Mouse (Mus musculus) midbrain, embryonic 11.5 days (tissue): ENCODE measurements at regions not wholly inside any gene's neighbourhood (a gene's known extent, or its start where the extent isn't known, plus 50 kb on each side); places are given as distances from the start of the nearest gene placed in this dataset.

Experiments
- ATAC-seq: fragments of 200-750 bp; cut with Nextera tagmentation; 2 replicates; pipeline ENCODE4 v1.8.0; 2017; ENCODE audit warnings: moderate TSS enrichment, moderate library complexity; ENCODE audit not compliant: low FRiP score
- DNase-seq: peaks from one replicate; pipeline ENCODE4 v3.0.0; 2015; ENCODE audit warnings: low spot score; ENCODE audit errors: missing footprints
- H3K27ac ChIP-seq: fragments of 300-500 bp; sonication (generic); 2 replicates; pipeline ENCODE4 v1.5.1; 2014; ENCODE audit warnings: low read depth, low read length
- H3K27me3 ChIP-seq: fragments of 300-500 bp; sonication (generic); 2 replicates; pipeline ENCODE4 v1.6.1; 2014; ENCODE audit warnings: mild to moderate bottlenecking, low read length, moderate library complexity, mixed read lengths; ENCODE audit not compliant: control insufficient read depth, insufficient read depth
- H3K36me3 ChIP-seq: fragments of 300-500 bp; sonication (generic); 2 replicates; pipeline ENCODE4 v1.6.1; 2014; ENCODE audit warnings: mild to moderate bottlenecking, low read length, moderate library complexity, mixed read lengths; ENCODE audit not compliant: control insufficient read depth, insufficient read depth
- H3K4me1 ChIP-seq: fragments of 300-500 bp; sonication (generic); 2 replicates; pipeline ENCODE4 v1.6.1; 2014; ENCODE audit warnings: low read length; ENCODE audit not compliant: control insufficient read depth, insufficient read depth
- H3K4me2 ChIP-seq: fragments of 300-500 bp; sonication (generic); 2 replicates; pipeline ENCODE4 v1.6.1; 2014; ENCODE audit warnings: mild to moderate bottlenecking, moderate library complexity
- H3K4me3 ChIP-seq: fragments of 300-500 bp; sonication (generic); 2 replicates; pipeline ENCODE4 v1.5.1; 2014; ENCODE audit warnings: low read depth, low read length
- H3K9ac ChIP-seq: fragments of 300-500 bp; sonication (generic); 2 replicates; pipeline ENCODE4 v1.6.1; 2014; ENCODE audit warnings: low read length
- H3K9me3 ChIP-seq: fragments of 300-500 bp; sonication (generic); 2 replicates; pipeline ENCODE4 v1.6.1; 2016; ENCODE audit warnings: low read length; ENCODE audit not compliant: control insufficient read depth
- WGBS: fragments of 180-500 bp; shearing (Covaris S2); extraction: QIAGEN DNeasy Blood & Tissue Kit; methylation state at CpG from one replicate; pipeline ENCODE4 v1.1.7; 2014; 5-methylcytosine and 5-hydroxymethylcytosine counted together

DNA sequence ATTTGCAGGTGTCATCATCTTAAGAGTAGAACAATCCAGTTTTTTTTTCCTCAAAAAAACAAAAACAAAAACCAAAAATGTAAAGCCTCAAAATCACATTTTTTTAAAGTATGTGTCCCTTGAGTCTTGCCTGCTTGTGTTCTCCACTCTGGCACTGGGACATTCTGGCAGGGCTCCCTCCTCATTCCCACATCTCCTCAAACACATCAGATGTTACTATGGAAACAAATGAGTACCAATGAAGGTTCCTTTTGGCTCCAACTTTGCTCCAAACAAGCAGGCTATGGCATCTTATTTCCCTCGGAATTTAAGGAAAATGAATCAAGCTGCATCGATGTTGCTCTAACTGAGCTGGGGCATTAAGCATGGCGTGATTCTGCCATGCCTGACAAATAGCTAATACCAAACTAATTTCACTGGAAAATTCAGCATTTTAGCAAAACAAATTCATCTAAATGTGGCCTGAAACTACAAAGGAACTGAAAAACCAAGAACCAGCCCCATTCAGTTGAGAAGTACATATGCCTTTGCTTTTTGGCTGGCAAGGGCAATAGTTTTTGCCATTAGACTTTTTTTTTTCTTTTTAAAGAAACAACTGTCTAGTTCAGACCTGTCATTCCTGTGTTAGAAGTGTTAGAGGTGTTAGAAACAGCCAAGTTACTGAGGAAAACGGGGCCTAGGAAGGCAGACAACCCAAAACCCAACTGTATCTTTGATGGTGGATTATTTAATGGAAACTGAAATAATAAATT is 522.2 kb upstream of the 2610301B20Rik start:
- WGBS, result 87% methylated on average over 4 of the region's 4 CpGs

DNA sequence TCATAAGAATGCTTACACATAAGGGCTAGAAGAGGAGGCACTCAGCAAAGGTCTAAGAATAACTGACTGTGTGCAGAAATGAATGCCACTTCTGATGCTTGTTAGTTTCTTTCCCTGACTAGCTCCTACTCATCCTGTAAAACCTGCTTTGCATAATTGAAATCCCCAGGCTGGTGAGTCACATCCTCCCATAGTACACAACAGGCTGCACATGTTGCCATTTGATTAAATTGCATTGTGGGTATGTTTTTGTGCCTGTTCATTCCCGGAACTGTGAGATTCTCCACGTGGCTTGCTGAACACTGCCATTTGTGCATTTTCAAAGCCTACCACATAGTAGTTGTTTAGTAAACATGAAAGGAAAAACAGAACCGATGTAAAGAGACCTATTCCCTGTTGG is 516.7 kb upstream of the 2610301B20Rik start:
- WGBS, result 78% methylated on average over 3 of the region's 3 CpGs
- Histone ChIP-seq H3K27ac (no peak overlapping the region), H3K9me3 (no peaks in the 10 kb centered on the region), H3K9ac (no peak overlapping the region), H3K4me1 (no peaks in the 10 kb centered on the region), H3K4me3 (no peak overlapping the region), H3K4me2 (no peak overlapping the region), H3K36me3 (no peaks in the 10 kb centered on the region), H3K27me3 (no peaks in the 10 kb centered on the region)
- DNase-seq, result no peak
- ATAC-seq, result no peak

More for the DNA sequence above, 522.2 kb upstream of the 2610301B20Rik start:
- H3K36me3 ChIP-seq, result no peaks in the 10 kb centered on the region
- H3K4me1 ChIP-seq, result no peaks in the 10 kb centered on the region
- H3K9ac ChIP-seq, result no peak overlapping the region
- no peaks in the 10 kb centered on the region for H3K9me3 ChIP-seq
- no peak for ATAC-seq
- no peaks in the 10 kb centered on the region for H3K27me3 ChIP-seq
- H3K4me2 ChIP-seq, result no peak overlapping the region
- no peak for DNase-seq
- no peak overlapping the region for H3K27ac ChIP-seq
- no peak overlapping the region for H3K4me3 ChIP-seq

DNA sequence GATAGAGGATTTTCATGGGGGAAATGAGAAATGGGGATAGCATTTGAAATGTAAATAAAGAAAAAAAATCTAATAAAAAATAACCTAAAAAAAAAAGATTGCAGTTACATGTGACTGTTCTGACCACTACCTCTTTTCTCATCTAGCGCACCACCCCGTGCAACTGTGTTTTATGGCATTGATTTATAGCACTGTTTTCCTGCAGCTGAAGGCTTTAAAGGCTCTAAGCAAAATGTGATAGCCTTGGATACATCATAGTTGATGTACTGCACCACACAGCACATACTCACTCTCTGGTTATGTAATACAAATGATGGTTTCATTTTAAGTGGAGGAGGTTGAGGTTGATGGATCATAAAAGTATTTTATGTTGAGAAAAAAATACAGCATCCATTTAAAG is 484.5 kb upstream of the 2610301B20Rik start:
- no peaks in the 10 kb centered on the region for H3K27me3 ChIP-seq
- WGBS, result 95% methylated on average over 2 of the region's 2 CpGs
- no peak for ATAC-seq

DNA sequence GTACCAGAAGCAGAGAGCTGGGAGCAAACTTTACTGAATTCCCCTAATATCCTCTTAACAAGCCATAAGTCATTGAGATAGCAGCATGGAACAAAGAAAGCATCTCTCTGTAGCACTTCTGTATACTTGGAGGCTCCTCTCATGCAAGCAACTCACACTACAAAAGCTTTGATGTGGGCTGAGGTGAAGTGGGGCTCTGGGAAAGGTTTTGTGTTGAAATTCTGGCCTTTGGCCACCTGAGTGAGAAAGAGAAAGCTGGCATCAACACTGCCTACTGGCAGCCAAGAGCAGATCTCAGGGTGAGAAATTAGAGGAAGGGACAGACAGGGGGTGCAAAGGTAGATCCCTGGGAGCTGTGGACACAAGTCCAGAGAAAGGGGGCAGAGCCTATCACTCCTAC is 477.0 kb upstream of the 2610301B20Rik start:
- DNase-seq (no peak), ATAC-seq (no peak)
- Histone ChIP-seq H3K27ac (no peak overlapping the region), H3K9ac (no peak overlapping the region), H3K4me2 (no peak overlapping the region), H3K27me3 (no peaks in the 10 kb centered on the region), H3K36me3 (no peaks in the 10 kb centered on the region), H3K9me3 (no peaks in the 10 kb centered on the region), H3K4me1 (no peaks in the 10 kb centered on the region), H3K4me3 (no peak overlapping the region)

More for the DNA sequence above, 484.5 kb upstream of the 2610301B20Rik start:
- Histone ChIP-seq H3K4me3 (no peak overlapping the region), H3K4me2 (no peak overlapping the region), H3K4me1 (no peaks in the 10 kb centered on the region), H3K36me3 (no peaks in the 10 kb centered on the region), H3K9me3 (no peaks in the 10 kb centered on the region), H3K27ac (no peak overlapping the region), H3K9ac (no peak overlapping the region)
- DNase-seq, result no peak

DNA sequence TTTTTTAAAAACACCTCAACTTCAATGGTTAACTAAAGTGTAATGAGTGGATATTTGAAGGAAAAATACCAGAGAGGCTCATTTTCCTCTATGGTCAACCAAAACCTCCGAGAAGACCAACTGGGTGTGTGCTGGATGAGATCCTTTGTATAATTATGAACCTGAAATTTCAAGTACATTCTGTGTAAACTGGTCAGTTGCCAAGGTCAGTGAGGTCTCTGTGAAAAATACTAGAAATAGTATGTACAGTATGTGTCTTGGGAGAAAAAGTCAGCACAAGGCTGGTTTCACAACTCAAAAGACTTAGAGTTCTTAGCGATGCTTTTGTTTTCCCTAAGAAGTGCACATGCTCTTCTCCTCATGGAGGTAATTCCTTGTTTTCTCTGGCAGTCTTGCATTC is 476.2 kb upstream of the 2610301B20Rik start:
- Histone ChIP-seq H3K27ac (no peak overlapping the region), H3K36me3 (no peaks in the 10 kb centered on the region), H3K4me1 (no peaks in the 10 kb centered on the region), H3K27me3 (no peaks in the 10 kb centered on the region), H3K4me2 (no peak overlapping the region), H3K9me3 (no peaks in the 10 kb centered on the region), H3K4me3 (no peak overlapping the region), H3K9ac (no peak overlapping the region)
- ATAC-seq (no peak), DNase-seq (no peak)
- 90% methylated on average over 2 of the region's 2 CpGs for WGBS

DNA sequence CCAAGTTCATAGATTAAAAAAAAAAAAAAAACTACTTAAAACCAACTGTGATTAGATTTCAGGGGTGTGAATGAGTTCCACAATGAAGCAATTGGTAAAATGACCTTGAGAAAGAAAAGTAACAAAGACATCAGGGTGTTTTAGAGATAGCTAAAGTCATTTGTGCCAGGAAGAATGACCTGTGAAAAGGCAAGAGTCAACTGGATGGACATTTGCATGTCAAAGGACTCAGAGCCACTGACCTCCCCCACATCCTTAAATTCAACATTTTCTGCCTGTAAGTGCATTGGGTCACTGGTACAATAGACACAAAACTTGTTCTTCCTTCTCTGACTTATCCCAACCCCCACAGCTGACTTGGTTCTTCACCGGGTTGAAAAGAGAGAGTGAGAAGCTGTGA is 474.6 kb upstream of the 2610301B20Rik start:
- WGBS, result 52% methylated on average over 1 of the region's 1 CpGs
- Histone ChIP-seq H3K4me2 (no peak overlapping the region), H3K9me3 (no peaks in the 10 kb centered on the region), H3K4me3 (no peak overlapping the region), H3K27ac (no peak overlapping the region), H3K27me3 (no peaks in the 10 kb centered on the region), H3K4me1 (no peaks in the 10 kb centered on the region), H3K9ac (no peak overlapping the region), H3K36me3 (no peaks in the 10 kb centered on the region)
- ATAC-seq, result no peak
- DNase-seq, result no peak

DNA sequence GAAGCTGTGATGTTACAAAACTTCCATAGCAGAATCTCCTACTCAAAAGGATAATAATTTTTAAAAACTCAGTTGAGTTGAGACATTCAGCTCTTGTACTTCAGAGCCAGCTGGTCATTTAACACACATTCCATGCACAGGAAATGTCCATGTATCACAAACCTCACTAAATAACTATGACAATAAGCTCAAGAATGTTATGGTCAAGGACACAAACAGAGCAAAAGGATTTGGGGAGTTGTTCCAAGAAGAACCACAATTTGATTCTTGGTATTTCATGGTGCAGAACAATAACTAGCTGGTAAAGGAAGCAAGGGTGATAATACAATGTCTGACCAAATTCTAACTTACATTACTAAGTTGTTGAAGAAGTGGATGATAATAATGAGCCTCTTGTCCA is 471.4 kb upstream of the 2610301B20Rik start:
- Histone ChIP-seq H3K36me3 (no peaks in the 10 kb centered on the region), H3K4me1 (no peaks in the 10 kb centered on the region), H3K9ac (no peak overlapping the region), H3K9me3 (no peaks in the 10 kb centered on the region), H3K4me2 (no peak overlapping the region), H3K27ac (no peak overlapping the region), H3K27me3 (no peaks in the 10 kb centered on the region), H3K4me3 (no peak overlapping the region)
- ATAC-seq (no peak), DNase-seq (no peak)

DNA sequence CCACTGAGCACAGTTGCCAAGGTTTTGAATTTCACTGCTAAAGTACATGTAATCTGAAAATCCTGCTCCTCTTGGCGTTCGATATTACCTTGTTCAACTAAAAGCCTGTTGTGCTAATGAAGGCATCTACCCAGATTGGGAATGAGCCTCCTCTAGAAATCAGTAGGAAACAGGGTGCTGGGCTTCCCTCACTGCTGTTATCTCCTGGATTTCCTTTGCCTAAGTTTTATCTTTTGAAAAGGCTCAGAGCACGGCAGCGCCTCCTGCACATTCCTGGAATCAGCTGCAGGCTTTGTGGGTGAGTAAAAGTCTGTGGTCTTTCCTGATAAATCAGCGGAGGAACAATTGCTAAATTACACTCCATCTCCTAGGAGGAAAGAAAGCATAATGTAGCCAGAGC is 469.9 kb upstream of the 2610301B20Rik start:
- Histone ChIP-seq H3K27me3 (no peaks in the 10 kb centered on the region), H3K4me2 (no peak overlapping the region), H3K4me3 (no peak overlapping the region), H3K9me3 (no peaks in the 10 kb centered on the region), H3K27ac (no peak overlapping the region), H3K36me3 (no peaks in the 10 kb centered on the region), H3K9ac (no peak overlapping the region), H3K4me1 (no peaks in the 10 kb centered on the region)
- DNase-seq, result no peak
- WGBS, result 61% methylated on average over 5 of the region's 5 CpGs
- ATAC-seq, result no peak

DNA sequence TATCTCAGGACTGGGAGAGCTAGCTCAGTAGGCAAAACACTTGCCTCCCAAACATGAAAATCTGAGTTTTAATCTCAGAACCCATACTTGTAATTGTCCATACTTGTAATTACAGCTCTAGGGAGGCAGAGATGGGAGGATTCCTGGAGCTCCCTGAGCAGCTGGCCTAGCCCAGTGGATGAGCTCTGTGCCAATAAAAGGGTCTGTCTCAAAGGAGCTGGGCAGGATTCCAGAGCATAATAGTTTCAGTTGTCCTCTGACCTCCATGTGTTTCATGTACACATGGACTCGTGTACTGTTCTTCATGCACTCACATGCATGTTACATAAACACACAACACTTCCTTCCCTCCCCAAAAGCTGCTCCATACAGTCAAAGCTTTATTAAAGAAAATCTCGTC is 469.2 kb upstream of the 2610301B20Rik start:
- Histone ChIP-seq H3K4me3 (no peak overlapping the region), H3K36me3 (no peaks in the 10 kb centered on the region), H3K9ac (no peak overlapping the region), H3K27me3 (no peaks in the 10 kb centered on the region), H3K27ac (no peak overlapping the region), H3K9me3 (no peaks in the 10 kb centered on the region), H3K4me1 (no peaks in the 10 kb centered on the region), H3K4me2 (no peak overlapping the region)
- no peak for ATAC-seq
- DNase-seq, result no peak
- 79% methylated on average over 2 of the region's 2 CpGs for WGBS
